Mouse (Mus musculus) kidney, embryonic 14.5 days (tissue): ENCODE results near the gene Cngb1. TPM values are rescaled to one million over a fixed set of nuclear protein-coding genes. Genes with fewer than 3 reads are reported as not detected.

Experiments used
- ATAC-seq: fragments of 200-750 bp; cut with Nextera tagmentation; 2 replicates; pipeline ENCODE4 v1.8.0; 2017; ENCODE audit warnings: moderate number of reproducible peaks, mild to moderate bottlenecking, moderate TSS enrichment, moderate library complexity; ENCODE audit not compliant: low FRiP score, low TSS enrichment
- H3K27ac ChIP-seq: fragments of 300-500 bp; sonication (generic); 2 replicates; pipeline ENCODE4 v1.5.1; 2014; ENCODE audit warnings: low read depth, mild to moderate bottlenecking, low read length, moderate library complexity, mixed read lengths
- H3K27me3 ChIP-seq: fragments of 300-500 bp; sonication (generic); 2 replicates; pipeline ENCODE4 v1.6.1; 2014; ENCODE audit warnings: mild to moderate bottlenecking, low read length; ENCODE audit not compliant: control insufficient read depth, insufficient read depth
- H3K36me3 ChIP-seq: fragments of 300-500 bp; sonication (generic); 2 replicates; pipeline ENCODE4 v1.6.1; 2014; ENCODE audit warnings: low read length, mixed read lengths; ENCODE audit not compliant: control insufficient read depth, insufficient read depth
- H3K4me1 ChIP-seq: fragments of 300-500 bp; sonication (generic); 2 replicates; pipeline ENCODE4 v1.6.1; 2014; ENCODE audit warnings: low read length, mixed read lengths; ENCODE audit not compliant: control insufficient read depth, insufficient read depth
- H3K4me2 ChIP-seq: fragments of 300-500 bp; sonication (generic); replicated peaks from 2 replicates; pipeline ENCODE4 v1.6.1; 2014; ENCODE audit warnings: low read depth, mild to moderate bottlenecking, low read length
- H3K4me3 ChIP-seq: fragments of 300-500 bp; sonication (generic); 2 replicates; pipeline ENCODE4 v1.5.1; 2014; ENCODE audit warnings: mild to moderate bottlenecking, low read length
- H3K9ac ChIP-seq: fragments of 300-500 bp; sonication (generic); 2 replicates; pipeline ENCODE4 v1.6.1; 2014; ENCODE audit warnings: low read depth, mild to moderate bottlenecking, low read length, moderate library complexity
- H3K9me3 ChIP-seq: fragments of 300-500 bp; sonication (generic); 2 replicates; pipeline ENCODE4 v1.6.1; 2016; ENCODE audit warnings: low read length; ENCODE audit not compliant: control insufficient read depth
- WGBS: fragments of 180-500 bp; shearing (Covaris S2); extraction: QIAGEN DNeasy Blood & Tissue Kit; methylation state at CpG from one replicate; pipeline ENCODE4 v1.1.7; 2014; 5-methylcytosine and 5-hydroxymethylcytosine counted together
- polyA plus RNA-seq: library from polyadenylated mRNA; unstranded; fragments of >200 nt; fragmentation: Nextera tagmentation; extraction: Ambion mirVana; gene quantifications from 2 replicates; pipeline ENCODE4 v1.2.1, GENCODE M21; 2014

The Cngb1 gene
- polyA plus RNA-seq, 1 experiment from 2014 or later: 0.60 TPM

- H3K9me3 ChIP-seq: no peaks in the 10 kb centered on the region
- 74% methylated on average over 1 of the region's 1 CpGs for WGBS
Observed at GRCm38 (mm10) chr8:95330367-95330766, 24.0 kb upstream of the Cngb1 start.

GRCm38 (mm10) chr8:95327866-95328465 lies 21.6 kb upstream of the Cngb1 start:
- WGBS: 90% methylated on average over 46 of the region's 46 CpGs
- Histone ChIP-seq H3K36me3 (peaks cover 55% of the 10 kb centered on the region), H3K9ac (no peak overlapping the region)

More at GRCm38 (mm10) chr8:95330367-95330766, 24.0 kb upstream of the Cngb1 start:
- H3K4me1 ChIP-seq: peaks cover 12% of the 10 kb centered on the region
- H3K4me2 ChIP-seq: peak overlapping the region; percentile 85
- H3K27me3 ChIP-seq: no peaks in the 10 kb centered on the region
- peaks cover 52% of the 10 kb centered on the region for H3K36me3 ChIP-seq
- H3K9ac ChIP-seq: peak overlapping the region; percentile 93; the same call in 1 of the 2 replicates
- H3K27ac ChIP-seq: no peak overlapping the region
- ATAC-seq: no peak
- H3K4me3 ChIP-seq: peak overlapping the region; percentile 87

GRCm38 (mm10) chr8:95326822-95327221 lies 20.4 kb upstream of the Cngb1 start:
- Histone ChIP-seq H3K27ac (no peak overlapping the region), H3K4me3 (no peak overlapping the region), H3K9me3 (no peaks in the 10 kb centered on the region), H3K36me3 (peaks cover 55% of the 10 kb centered on the region), H3K4me2 (no peak overlapping the region), H3K9ac (no peak overlapping the region), H3K27me3 (no peaks in the 10 kb centered on the region), H3K4me1 (peaks cover 7% of the 10 kb centered on the region)
- WGBS: 82% methylated on average over 5 of the region's 5 CpGs
- no peak for ATAC-seq

More at GRCm38 (mm10) chr8:95327866-95328465, 21.6 kb upstream of the Cngb1 start:
- no peak overlapping the region for H3K4me2 ChIP-seq
- no peaks in the 10 kb centered on the region for H3K27me3 ChIP-seq
- peaks cover 11% of the 10 kb centered on the region for H3K4me1 ChIP-seq
- no peak overlapping the region for H3K4me3 ChIP-seq
- no peak overlapping the region for H3K27ac ChIP-seq
- ATAC-seq: no peak
- H3K9me3 ChIP-seq: no peaks in the 10 kb centered on the region

DNA sequence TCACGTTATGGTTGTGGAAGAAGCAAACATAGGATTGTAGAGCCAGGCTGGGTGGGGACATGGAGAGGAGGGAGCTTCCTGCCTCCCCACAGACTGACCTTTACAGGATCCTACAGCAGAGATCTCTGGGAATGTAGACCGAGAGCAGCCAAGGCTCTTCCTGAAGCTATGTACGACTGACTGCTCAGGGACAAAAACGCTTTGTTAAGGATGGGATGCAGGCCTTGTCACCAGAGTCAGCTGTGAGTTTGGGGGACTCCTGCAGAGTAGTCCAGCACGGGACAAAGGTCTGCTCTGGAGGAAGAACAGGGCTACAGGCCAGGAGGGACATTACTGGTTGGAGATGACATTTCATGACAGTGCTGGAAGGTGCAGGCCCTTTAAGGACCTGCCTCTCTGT lies 18.3 kb upstream of the Cngb1 start:
- no peak overlapping the region for H3K27ac ChIP-seq
- ATAC-seq: no peak
- H3K4me1 ChIP-seq: peaks cover 7% of the 10 kb centered on the region; the same call in 1 of the 2 replicates
- H3K4me3 ChIP-seq: no peak overlapping the region
- H3K36me3 ChIP-seq: peaks cover 55% of the 10 kb centered on the region
- no peaks in the 10 kb centered on the region for H3K27me3 ChIP-seq
- H3K9ac ChIP-seq: no peak overlapping the region
- no peak overlapping the region for H3K4me2 ChIP-seq
- WGBS: 82% methylated on average over 5 of the region's 5 CpGs
- H3K9me3 ChIP-seq: no peaks in the 10 kb centered on the region

GRCm38 (mm10) chr8:95323201-95323600 lies 16.8 kb upstream of the Cngb1 start:
- 70% methylated on average over 3 of the region's 3 CpGs for WGBS
- no peak overlapping the region for H3K27ac ChIP-seq
- no peak overlapping the region for H3K4me2 ChIP-seq
- H3K27me3 ChIP-seq: no peaks in the 10 kb centered on the region
- H3K4me1 ChIP-seq: peaks cover 7% of the 10 kb centered on the region; the same call in 1 of the 2 replicates
- H3K36me3 ChIP-seq: peaks cover 41% of the 10 kb centered on the region
- H3K9ac ChIP-seq: no peak overlapping the region
- H3K4me3 ChIP-seq: no peak overlapping the region
- H3K9me3 ChIP-seq: no peaks in the 10 kb centered on the region
- no peak for ATAC-seq

GRCm38 (mm10) chr8:95320224-95321139 lies 14.1 kb upstream of the Cngb1 start:
- 2% methylated on average over 41 of the region's 41 CpGs for WGBS
- ATAC-seq: peak; percentile 87
- H3K27me3 ChIP-seq: no peaks in the 10 kb centered on the region
- H3K9ac ChIP-seq: peak overlapping the region; percentile 55
- peaks cover 14% of the 10 kb centered on the region for H3K36me3 ChIP-seq
- peaks cover 7% of the 10 kb centered on the region; the same call in 1 of the 2 replicates for H3K4me1 ChIP-seq
- peak overlapping the region; percentile 49 for H3K4me3 ChIP-seq
- H3K9me3 ChIP-seq: no peaks in the 10 kb centered on the region
- H3K4me2 ChIP-seq: peak overlapping the region; percentile 93
- no peak overlapping the region for H3K27ac ChIP-seq

GRCm38 (mm10) chr8:95315350-95315749 lies 9.0 kb upstream of the Cngb1 start:
- Histone ChIP-seq H3K4me1 (0 out of 2 replicates have a peak, but pooled peaks cover 4% of the 10 kb centered on the region), H3K9me3 (no peaks in the 10 kb centered on the region), H3K36me3 (no peaks in the 10 kb centered on the region), H3K27ac (no peak overlapping the region), H3K27me3 (no peaks in the 10 kb centered on the region), H3K4me2 (no peak overlapping the region), H3K9ac (no peak overlapping the region), H3K4me3 (no peak overlapping the region)
- WGBS: 88% methylated on average over 1 of the region's 1 CpGs
- ATAC-seq: no peak

DNA sequence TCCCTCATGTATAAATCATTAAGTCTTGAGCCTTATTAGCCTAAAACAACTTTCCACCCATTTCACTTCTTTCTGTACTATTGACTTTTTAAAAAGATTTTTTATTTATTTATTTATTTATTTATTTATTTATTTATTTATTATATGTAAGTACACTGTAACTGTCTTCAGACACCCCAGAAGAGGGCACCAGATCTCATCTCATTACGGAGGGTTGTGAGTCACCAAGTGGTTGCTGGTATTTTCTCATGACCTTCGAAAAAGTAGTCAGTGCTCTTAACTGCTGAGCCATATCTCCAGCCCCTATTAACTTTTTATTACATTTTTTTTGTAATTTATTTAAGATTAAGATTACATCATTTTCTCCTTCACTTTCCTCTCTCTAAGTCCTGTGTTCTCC lies 8.3 kb upstream of the Cngb1 start:
- Histone ChIP-seq H3K27me3 (no peaks in the 10 kb centered on the region), H3K36me3 (no peaks in the 10 kb centered on the region), H3K4me2 (no peak overlapping the region), H3K4me1 (no peaks in the 10 kb centered on the region), H3K9ac (no peak overlapping the region), H3K27ac (no peak overlapping the region), H3K9me3 (no peaks in the 10 kb centered on the region), H3K4me3 (no peak overlapping the region)
- WGBS: 79% methylated on average over 2 of the region's 2 CpGs
- no peak for ATAC-seq

GRCm38 (mm10) chr8:95313857-95314256 lies 7.5 kb upstream of the Cngb1 start:
- no peaks in the 10 kb centered on the region for H3K27me3 ChIP-seq
- no peak for ATAC-seq
- H3K9ac ChIP-seq: no peak overlapping the region
- no peaks in the 10 kb centered on the region for H3K9me3 ChIP-seq
- WGBS: 89% methylated on average over 6 of the region's 6 CpGs
- H3K36me3 ChIP-seq: no peaks in the 10 kb centered on the region
- H3K4me1 ChIP-seq: no peaks in the 10 kb centered on the region
- no peak overlapping the region for H3K4me2 ChIP-seq
- H3K27ac ChIP-seq: no peak overlapping the region
- no peak overlapping the region for H3K4me3 ChIP-seq
